Mouse (Mus musculus): ENCODE measurements at regions not wholly inside any gene's neighbourhood (a gene's known extent, or its start where the extent isn't known, plus 50 kb on each side); places are given as distances from the start of the nearest gene placed in this dataset.

- TF ChIP-seq POLR2A (IDR thresholded peaks at IDR 0.05; ENCODE audit: borderline replicate concordance, extremely low read depth, insufficient read depth, insufficient read length, poor library complexity, severe bottlenecking), result no peak
- no peak for TF ChIP-seq CTCF (IDR thresholded peaks at IDR 0.05; ENCODE audit: borderline replicate concordance, extremely low read depth, insufficient read depth, insufficient read length)
Measured at GRCm38 (mm10) chr4:149843736-149844135, 69.7 kb upstream of the Slc25a33 start.
